Mouse (Mus musculus) G1E (cell line): ENCODE data around the gene Gpr183. TPM values are rescaled to one million over a fixed set of nuclear protein-coding genes. Genes with fewer than 3 reads are reported as not detected.

Experiments
- ATAC-seq: 2 replicates; pipeline ENCODE4 v1.8.0; 2016; ENCODE audit warnings: mild to moderate bottlenecking; ENCODE audit not compliant: insufficient number of reproducible peaks, poor library complexity, low FRiP score, severe bottlenecking; ENCODE audit errors: extremely low read depth
- DNase-seq: peaks from one replicate; pipeline ENCODE4 v3.0.0; 2012; ENCODE audit warnings: low spot score
- H3K27me3 ChIP-seq: 2 replicates; pipeline ENCODE4 v1.6.1; 2012; ENCODE audit warnings: mild to moderate bottlenecking, low read length, inconsistent platforms; ENCODE audit not compliant: insufficient read depth
- H3K36me3 ChIP-seq: replicated peaks from 2 replicates; pipeline ENCODE3; 2012; ENCODE audit warnings: mild to moderate bottlenecking, inconsistent platforms
- H3K4me1 ChIP-seq: 2 replicates; pipeline ENCODE4 v1.6.1; 2012; ENCODE audit warnings: low read depth, low read length, inconsistent platforms, mixed read lengths; ENCODE audit not compliant: insufficient read depth
- H3K4me3 ChIP-seq: 2 replicates; pipeline ENCODE4 v1.5.1; 2012; ENCODE audit warnings: low read depth, mild to moderate bottlenecking, inconsistent platforms, low read length, moderate library complexity, mixed read lengths
- H3K9me3 ChIP-seq: replicated peaks from 2 replicates; pipeline ENCODE4 v1.6.1; 2012; ENCODE audit warnings: inconsistent platforms
- CTCF ChIP-seq: IDR thresholded peaks from 2 replicates; pipeline ENCODE4 v1.5.1; 2012; ENCODE audit warnings: low read depth, low read length, inconsistent platforms, mixed read lengths
- GATA1 ChIP-seq: IDR thresholded peaks from 2 replicates; pipeline ENCODE4 v1.6.1; 2012; ENCODE audit warnings: borderline replicate concordance, low read length, inconsistent platforms, mixed read lengths
- GATA2 ChIP-seq: IDR thresholded peaks from 2 replicates; pipeline ENCODE4 v1.6.1; 2012; ENCODE audit warnings: low read depth, low read length, inconsistent platforms, borderline replicate concordance
- POLR2AphosphoS5 ChIP-seq: IDR thresholded peaks from 2 replicates; pipeline ENCODE4 v1.6.1; 2012; ENCODE audit warnings: low read depth, low read length, inconsistent platforms; ENCODE audit not compliant: insufficient replicate concordance
- TAL1 ChIP-seq: conservative IDR thresholded peaks from 2 replicates; pipeline ENCODE4 v1.6.1; 2012; ENCODE audit warnings: low read depth, low read length, inconsistent platforms, mixed read lengths
- polyA plus RNA-seq: library from polyadenylated mRNA; stranded (reverse); fragments of >175 nt; gene quantifications from 2 replicates; pipeline ENCODE4 v1.2.3, GENCODE M21; 2012
- total RNA-seq, 2 experiments: library from RNA; stranded (forward) in 1 of 2; stranded (reverse) in 1 of 2; fragments of 200-1000 nt in 1 of 2; fragments of >200 nt in 1 of 2; fragmentation: Nextera tagmentation in 1 of 2; gene quantifications; 2 replicates each; pipeline ENCODE4 v1.2.3; 2014 to 2017

Gene Gpr183
- total and polyA plus RNA-seq, 3 experiments = 0.08 to 7.1 TPM; not detected in 1

DNA sequence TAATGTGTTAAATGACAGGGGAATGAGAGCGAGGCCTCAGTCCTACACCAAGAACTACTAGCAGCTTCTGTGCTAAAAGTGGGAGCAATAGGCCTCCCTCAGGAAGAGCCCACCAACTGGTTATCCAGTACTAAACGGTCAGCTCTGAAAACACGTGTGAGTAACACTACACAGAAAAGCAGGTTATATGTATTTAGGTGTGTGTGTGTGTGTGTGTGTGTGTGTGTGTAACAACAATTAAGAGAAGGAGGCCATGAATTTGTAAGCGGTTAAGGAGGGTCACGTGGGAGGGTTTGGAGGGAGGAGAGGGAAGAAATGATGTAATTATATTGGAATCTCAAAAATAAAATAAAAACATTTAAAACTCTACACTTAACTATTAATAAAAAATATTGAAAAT is 49.9 kb downstream of the Gpr183 start:
- TF ChIP-seq CTCF = no peak
- TF ChIP-seq TAL1 = no peak
- TF ChIP-seq GATA2 = no peak
- TF ChIP-seq POLR2AphosphoS5 = no peak
- no peak for TF ChIP-seq GATA1
- H3K4me3 ChIP-seq = no peak overlapping the region
- peaks cover 78% of the 10 kb centered on the region for H3K36me3 ChIP-seq
- no peak for DNase-seq
- no peak for ATAC-seq
- H3K4me1 ChIP-seq = no peaks in the 10 kb centered on the region
- H3K27me3 ChIP-seq = no peaks in the 10 kb centered on the region
- no peaks in the 10 kb centered on the region for H3K9me3 ChIP-seq

DNA sequence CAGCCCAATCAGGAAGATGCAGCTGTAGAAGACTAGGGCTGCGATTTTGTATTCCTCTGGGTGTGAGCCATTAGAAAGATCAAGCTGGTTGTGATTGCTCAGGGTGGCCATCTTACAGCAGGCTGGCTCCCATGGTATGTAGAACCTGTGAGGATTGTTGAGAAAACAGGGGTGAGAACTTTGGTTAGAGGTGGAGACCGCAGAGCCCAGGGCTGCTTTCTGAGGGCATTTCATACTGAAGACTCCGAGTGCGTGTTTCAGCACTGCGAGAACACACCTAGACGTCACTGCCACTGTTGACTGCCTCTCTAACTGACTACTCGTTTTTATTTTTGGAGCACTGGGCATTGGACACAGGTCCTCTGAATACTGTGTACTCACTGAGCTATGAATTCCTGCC is 52.5 kb downstream of the Gpr183 start:
- no peak for ATAC-seq
- no peak for DNase-seq
- Histone ChIP-seq H3K36me3 (peaks cover 82% of the 10 kb centered on the region), H3K4me1 (no peaks in the 10 kb centered on the region), H3K9me3 (no peaks in the 10 kb centered on the region), H3K27me3 (no peaks in the 10 kb centered on the region), H3K4me3 (no peak overlapping the region)
- TF ChIP-seq CTCF (no peak), GATA1 (no peak), GATA2 (no peak), TAL1 (no peak), POLR2AphosphoS5 (no peak)

DNA sequence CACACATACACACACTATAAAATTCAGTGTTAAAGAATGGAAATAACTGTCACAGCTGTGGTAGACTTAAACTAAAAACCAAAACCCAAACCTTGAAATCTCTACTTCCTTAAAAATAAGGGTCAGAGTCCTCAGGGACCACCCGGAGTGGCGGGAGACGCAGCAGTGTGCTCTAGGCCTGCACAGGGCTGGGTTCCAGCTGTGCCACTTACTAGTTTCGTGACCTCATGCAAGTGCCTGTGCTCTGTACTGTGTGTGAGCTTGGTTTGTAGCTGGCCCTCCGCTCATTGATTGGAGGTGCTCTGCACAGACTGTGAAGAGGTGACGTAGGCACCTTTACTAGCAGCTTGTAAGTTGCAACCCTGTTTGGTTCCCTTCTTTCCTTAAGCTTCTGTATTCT is 55.1 kb downstream of the Gpr183 start:
- Histone ChIP-seq H3K36me3 (peaks cover 81% of the 10 kb centered on the region), H3K9me3 (no peaks in the 10 kb centered on the region), H3K4me3 (no peak overlapping the region), H3K27me3 (no peaks in the 10 kb centered on the region), H3K4me1 (no peaks in the 10 kb centered on the region)
- DNase-seq (no peak), ATAC-seq (no peak)
- no peak for TF ChIP-seq TAL1
- TF ChIP-seq GATA1 = no peak
- no peak for TF ChIP-seq CTCF
- no peak for TF ChIP-seq GATA2
- TF ChIP-seq POLR2AphosphoS5 = no peak

GRCm38 (mm10) chr14:121906992-121907681 is 57.9 kb downstream of the Gpr183 start:
- TF ChIP-seq GATA1 (no peak), POLR2AphosphoS5 (no peak), GATA2 (no peak), CTCF (no peak), TAL1 (no peak)
- no peak for DNase-seq
- Histone ChIP-seq H3K27me3 (no peaks in the 10 kb centered on the region), H3K4me3 (no peak overlapping the region), H3K9me3 (no peaks in the 10 kb centered on the region), H3K4me1 (0 out of 2 replicates have a peak, but pooled peaks cover 2% of the 10 kb centered on the region), H3K36me3 (peaks cover 86% of the 10 kb centered on the region)
- no peak for ATAC-seq

DNA sequence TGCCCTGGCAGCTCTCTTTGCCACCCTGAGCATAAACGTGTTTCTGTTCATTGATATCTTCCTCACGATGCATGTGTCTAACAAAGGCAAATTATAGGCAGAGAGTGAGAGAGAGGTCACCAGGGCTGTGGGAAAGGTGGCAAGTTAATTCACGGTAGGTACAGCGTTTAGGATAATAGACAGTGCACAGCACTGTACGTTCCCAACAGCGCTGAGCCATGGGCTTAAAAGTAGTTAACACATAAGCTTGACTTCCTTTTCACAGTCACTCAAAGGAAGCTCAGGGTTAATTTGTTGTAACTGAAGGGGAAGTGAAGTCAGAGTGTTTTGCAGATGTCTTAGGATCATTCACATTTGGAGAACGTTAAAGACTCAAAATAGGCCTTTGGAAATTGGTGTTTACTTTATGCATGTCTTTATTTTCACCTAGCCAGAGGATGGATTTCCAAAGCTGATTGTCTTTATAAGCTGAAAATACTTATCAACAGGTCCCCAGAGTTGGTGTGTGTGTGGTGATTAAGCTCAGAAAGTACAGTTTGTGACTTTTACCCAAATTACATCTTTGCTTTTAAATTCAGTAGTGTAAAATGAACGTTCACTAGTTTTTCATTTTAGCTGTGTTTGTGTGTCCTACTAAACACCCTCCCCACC is 58.5 kb downstream of the Gpr183 start:
- Histone ChIP-seq H3K4me1 (0 out of 2 replicates have a peak, but pooled peaks cover 2% of the 10 kb centered on the region), H3K4me3 (no peak overlapping the region), H3K27me3 (no peaks in the 10 kb centered on the region), H3K36me3 (peaks cover 86% of the 10 kb centered on the region), H3K9me3 (no peaks in the 10 kb centered on the region)
- ATAC-seq (no peak), DNase-seq (no peak)
- TF ChIP-seq TAL1 (no peak), POLR2AphosphoS5 (no peak), GATA1 (no peak), GATA2 (no peak), CTCF (no peak)

- Histone ChIP-seq H3K4me3 (no peak overlapping the region), H3K27me3 (no peaks in the 10 kb centered on the region), H3K9me3 (peaks cover 3% of the 10 kb centered on the region), H3K4me1 (0 out of 2 replicates have a peak, but pooled peaks cover 2% of the 10 kb centered on the region), H3K36me3 (peaks cover 84% of the 10 kb centered on the region)
- no peak for DNase-seq
- TF ChIP-seq POLR2AphosphoS5 = no peak
- no peak for TF ChIP-seq GATA1
- no peak for TF ChIP-seq GATA2
- no peak for TF ChIP-seq TAL1
- no peak for TF ChIP-seq CTCF
- no peak for ATAC-seq
These were observed 60.2 kb downstream of the Gpr183 start for GRCm38 (mm10) chr14:121904754-121905153.
